Mouse (Mus musculus) liver (tissue): Measurements from ENCODE around the gene Sec16b.

Experiments used
- DNase-seq: peaks from one replicate; pipeline ENCODE4 v3.0.0-alpha.2; 2020; ENCODE audit warnings: mixed read lengths

Sec16b gene

GRCm38 (mm10) chr1:157514298-157514697 is 7.8 kb downstream of the Sec16b start:
- no peak for DNase-seq

- DNase-seq: no peak
These were observed 10.6 kb downstream of the Sec16b start for GRCm38 (mm10) chr1:157516838-157517808.

DNA sequence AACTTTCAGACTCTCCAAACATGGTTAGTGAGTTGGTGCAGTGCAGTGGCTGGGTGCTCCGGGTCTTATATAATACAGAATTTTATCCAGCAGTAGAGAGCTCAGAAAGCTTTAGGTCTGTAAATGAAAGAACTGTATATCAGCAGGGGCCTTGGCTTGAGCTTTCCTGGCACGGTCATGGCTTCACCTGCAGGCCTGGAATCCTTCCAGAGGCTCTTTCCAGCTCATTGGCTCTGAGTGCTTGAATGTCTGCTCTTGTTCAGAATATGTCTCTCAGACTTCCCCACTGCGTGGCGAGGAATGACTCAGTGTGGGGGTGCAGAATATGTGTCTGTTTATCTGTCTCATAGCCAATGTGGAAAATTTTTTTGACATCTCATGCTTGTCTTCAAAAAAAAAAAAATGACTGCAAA is 11.6 kb downstream of the Sec16b start:
- no peak for DNase-seq

GRCm38 (mm10) chr1:157519396-157519795 is 12.9 kb downstream of the Sec16b start:
- no peak for DNase-seq

DNA sequence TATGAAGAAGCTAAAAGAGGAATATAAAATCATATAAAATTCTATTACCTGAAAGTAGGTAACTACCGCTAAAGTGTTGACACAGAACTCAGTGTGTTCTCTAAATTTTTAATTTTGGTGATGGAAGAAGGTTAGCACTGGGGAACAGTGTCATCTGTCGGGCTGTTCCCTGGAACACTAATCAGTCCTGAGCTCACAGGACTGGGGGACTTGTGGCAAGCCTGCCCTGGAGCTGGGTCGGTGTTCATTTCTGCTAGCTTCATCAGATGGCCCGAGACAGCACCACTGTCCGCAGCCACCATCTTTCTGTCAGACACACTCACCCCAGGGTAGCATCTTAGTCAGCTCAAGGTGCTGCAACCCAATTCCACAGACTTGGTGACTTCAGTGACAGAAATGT is 15.8 kb downstream of the Sec16b start:
- no peak for DNase-seq

GRCm38 (mm10) chr1:157524775-157525174 is 18.2 kb downstream of the Sec16b start:
- no peak for DNase-seq

- peak; percentile 21 for DNase-seq
These were observed 19.3 kb downstream of the Sec16b start for GRCm38 (mm10) chr1:157525692-157526354.

GRCm38 (mm10) chr1:157526625-157527024 is 20.1 kb downstream of the Sec16b start:
- DNase-seq: peak; percentile 29

DNA sequence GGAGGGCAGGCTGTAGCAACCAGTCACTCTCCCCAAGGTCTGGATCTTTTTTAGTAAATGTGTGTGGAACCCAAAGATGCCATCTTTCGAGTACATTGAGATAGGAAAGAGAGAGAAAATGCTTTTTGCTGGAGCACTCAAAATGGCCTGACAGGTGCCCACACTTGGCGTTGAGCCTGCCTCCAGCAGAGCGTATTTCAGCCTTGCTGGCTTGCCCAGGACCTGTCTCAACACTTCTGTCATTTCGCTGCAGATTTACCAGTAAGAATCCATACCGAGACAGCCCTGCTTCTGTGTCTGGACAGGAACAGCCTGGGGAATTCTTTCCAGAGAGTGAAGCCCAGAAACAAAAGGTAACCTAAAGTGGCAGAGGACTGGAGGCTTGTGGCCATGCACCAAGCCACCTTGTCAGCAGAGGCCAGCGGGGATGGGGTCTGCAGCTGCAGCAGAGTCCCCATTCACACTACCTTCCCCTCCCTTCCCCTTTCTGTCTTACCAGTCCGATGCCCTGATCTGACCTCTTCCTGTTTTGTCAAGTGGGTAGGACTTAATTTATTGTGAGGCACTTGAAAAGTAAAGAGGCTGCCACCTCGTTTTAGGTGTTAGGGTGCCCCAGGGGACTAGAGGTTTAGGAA is 26.4 kb downstream of the Sec16b start:
- DNase-seq: no peak

- no peak for DNase-seq
These were observed 29.0 kb downstream of the Sec16b start for GRCm38 (mm10) chr1:157535571-157535970.

GRCm38 (mm10) chr1:157536471-157536870 is 29.9 kb downstream of the Sec16b start:
- peak; percentile 18 for DNase-seq

DNA sequence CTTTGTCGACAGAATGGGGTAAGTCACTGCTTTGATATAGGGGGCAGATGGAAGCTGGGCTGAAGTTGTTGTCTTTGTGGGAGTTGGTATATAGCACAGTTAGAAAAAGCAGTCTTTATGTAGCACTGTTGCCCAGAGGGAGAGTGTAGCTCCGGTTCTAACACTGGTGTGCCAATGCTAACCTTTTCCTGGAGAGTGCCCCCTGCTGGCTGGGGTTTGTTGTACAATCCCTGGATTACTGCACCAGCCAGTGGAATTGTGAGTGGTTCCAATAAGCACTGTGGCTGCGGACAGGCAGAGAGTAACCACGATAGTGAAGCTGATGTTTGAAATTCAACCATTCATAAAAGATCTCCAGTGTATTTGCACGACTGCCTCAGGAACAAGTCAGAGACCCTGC is 31.1 kb downstream of the Sec16b start:
- peak; percentile 53 for DNase-seq

DNA sequence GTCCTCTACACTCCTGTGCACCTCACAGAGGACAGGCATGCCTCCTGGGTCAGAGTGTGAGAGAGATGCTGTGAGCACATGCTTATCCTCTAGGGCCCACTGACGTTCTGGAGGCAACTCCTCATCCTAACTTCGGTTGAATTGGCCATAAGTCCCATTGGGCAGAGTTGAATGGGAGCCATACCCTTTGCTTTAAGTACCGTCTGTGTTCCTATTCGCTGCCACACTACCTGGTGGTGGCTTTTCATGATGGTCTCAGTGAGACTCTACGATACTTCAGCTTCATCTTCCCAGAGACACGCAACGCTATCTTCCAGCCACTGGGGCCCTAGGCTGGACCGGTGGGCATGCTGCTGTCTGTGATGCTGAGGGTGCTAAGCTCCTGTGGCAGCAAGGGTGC is 38.5 kb downstream of the Sec16b start:
- no peak for DNase-seq

DNA sequence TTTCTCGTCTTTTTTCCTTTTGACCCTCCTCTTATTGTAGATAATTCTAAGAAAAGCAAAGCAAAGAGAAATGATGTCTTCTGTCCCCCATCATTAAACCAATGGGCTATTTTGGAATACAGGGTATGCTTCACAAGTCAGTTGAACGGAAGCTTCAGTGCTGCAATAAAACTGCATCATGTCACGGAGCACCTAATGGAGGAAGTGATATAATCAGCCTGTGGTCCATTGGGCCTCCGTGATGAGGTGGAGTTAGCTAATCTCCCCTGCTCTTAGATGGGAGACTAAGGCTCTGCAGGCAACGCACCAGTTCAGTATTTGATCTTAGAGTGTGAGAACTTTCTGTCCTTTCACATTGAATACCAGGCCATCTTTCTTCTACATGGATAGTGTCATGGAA is 41.1 kb downstream of the Sec16b start:
- DNase-seq: no peak

DNA sequence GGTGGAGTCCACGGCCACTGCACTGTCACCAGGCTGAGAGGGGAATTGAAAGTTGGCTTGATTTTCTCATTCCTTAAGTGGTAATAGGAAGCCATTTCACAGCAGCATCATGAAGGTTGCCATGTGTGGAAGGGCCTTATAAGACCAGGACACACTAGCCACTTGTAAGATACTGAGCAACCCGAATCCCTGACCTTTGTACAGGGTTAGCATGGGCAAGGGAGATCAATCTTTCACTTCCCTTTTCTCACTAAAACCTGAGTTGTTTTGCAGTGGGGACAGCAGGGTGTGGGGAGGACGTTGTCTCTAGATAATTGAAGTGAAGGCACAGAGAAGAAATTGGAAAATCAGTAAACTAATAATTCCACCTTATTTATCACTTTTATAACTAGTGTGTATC is 43.2 kb downstream of the Sec16b start:
- no peak for DNase-seq

- DNase-seq: peak; percentile 50
These were observed 46.4 kb downstream of the Sec16b start for GRCm38 (mm10) chr1:157552749-157553451.

DNA sequence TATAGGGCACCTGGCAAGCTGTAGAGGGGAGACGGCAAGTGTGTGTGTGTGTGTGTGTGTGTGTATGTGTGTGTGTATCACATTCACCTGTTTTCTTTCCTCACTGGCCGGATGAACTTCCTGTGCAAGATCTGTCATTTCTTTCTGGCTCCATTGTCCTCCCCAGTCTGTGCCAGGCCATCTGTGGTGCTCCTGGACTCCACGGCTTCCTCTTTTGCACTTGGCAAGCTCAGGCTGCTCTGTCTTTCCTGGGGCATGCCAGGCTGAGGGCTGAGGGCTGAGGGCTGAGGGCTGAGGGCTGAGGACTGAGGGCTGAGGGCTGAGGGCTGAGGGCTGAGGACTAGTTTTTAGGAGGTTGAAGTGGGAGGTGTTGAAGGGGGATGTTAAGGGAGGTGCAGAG is 47.6 kb downstream of the Sec16b start:
- no peak for DNase-seq

GRCm38 (mm10) chr1:157554686-157555530 is 48.4 kb downstream of the Sec16b start:
- DNase-seq: no peak

- no peak for DNase-seq
These were observed 49.2 kb downstream of the Sec16b start for GRCm38 (mm10) chr1:157555738-157556137.

DNA sequence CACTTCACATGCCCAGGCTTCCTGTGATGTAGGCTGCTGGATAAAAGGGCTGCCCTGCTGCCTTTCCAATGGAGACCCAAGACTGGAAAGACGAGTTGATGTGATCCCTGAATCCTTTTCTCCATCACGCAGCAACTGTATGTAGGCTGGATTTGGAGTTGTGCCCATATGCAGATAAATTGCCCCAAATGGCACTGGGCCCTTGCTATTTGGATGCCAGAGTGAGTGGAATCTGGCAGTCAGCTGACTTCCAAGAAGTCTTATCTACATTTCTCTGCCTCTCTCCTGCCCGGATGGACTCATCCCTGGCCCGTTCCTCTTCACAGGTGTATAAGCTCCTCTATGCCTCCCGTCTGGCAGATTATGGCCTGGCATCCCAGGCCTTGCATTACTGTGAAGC is 49.9 kb downstream of the Sec16b start:
- no peak for DNase-seq

GRCm38 (mm10) chr1:157558145-157558544 is 51.6 kb downstream of the Sec16b start:
- DNase-seq: no peak

DNA sequence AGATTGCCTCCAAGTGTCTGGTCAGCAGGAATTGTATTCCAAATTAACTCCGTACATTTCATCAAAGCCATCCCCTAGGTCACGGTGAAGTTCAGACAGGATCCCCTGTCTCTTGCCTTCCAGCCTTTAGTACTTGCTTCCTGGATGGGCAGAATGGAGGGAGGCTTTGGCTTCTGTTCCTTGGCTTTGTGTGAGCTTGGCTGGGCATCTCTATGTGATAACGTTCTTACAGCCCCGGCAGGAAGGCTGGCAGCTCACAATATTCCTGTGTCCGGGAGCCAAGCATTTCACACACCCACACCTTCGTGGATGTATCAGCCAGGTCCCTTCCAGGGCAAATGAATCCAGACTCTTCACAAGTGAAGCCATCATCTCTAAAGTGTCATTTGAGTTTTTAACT is 53.5 kb downstream of the Sec16b start:
- DNase-seq: no peak
